Mouse (Mus musculus): ENCODE data around the gene Spsb3. TPM values are rescaled to one million over a fixed set of nuclear protein-coding genes. Genes with fewer than 3 reads are reported as not detected.
A peak's percentile ranks its signal among the peaks of the same experiment; 100 is the strongest.

The Spsb3 gene
- polyA plus RNA-seq, 1 experiment from 2014 or later = 34.8 TPM

- DNase-seq = no peak
- Histone ChIP-seq H3K9ac (no peak overlapping the region), H3K4me2 (no peak overlapping the region), H3K9me3 (ENCODE audit: low read depth, low read length) (no peaks in the 10 kb centered on the region), H3K36me3 (ENCODE audit: insufficient read depth) (no peaks in the 10 kb centered on the region), H3K4me1 (ENCODE audit: insufficient read depth) (no peaks in the 10 kb centered on the region), H3K27ac (ENCODE audit: low read depth) (no peak overlapping the region), H3K27me3 (ENCODE audit: insufficient read depth, low read length) (no peaks in the 10 kb centered on the region), H3K4me3 (ENCODE audit: low read depth, low read length) (no peak overlapping the region)
- WGBS = 39% methylated on average over 4 of the region's 4 CpGs
- no peak for ATAC-seq (ENCODE audit: insufficient read depth)
- no peak for TF ChIP-seq CTCF (IDR thresholded peaks at IDR 0.05; ENCODE audit: low read depth)
Observed at GRCm38 (mm10) chr17:24873695-24874404, 12.6 kb upstream of the Spsb3 start.

GRCm38 (mm10) chr17:24874405-24874745 lies 12.1 kb upstream of the Spsb3 start:
- WGBS = 31% methylated on average over 1 of the region's 1 CpGs
- no peak overlapping the region for H3K9ac ChIP-seq
- no peak overlapping the region for H3K27ac ChIP-seq (ENCODE audit: low read depth)
- H3K4me2 ChIP-seq = no peak overlapping the region
- no peak overlapping the region for H3K4me3 ChIP-seq (ENCODE audit: low read depth, low read length)
- DNase-seq (no peak), ATAC-seq (ENCODE audit: insufficient read depth) (no peak)
- TF ChIP-seq CTCF (IDR thresholded peaks at IDR 0.05; ENCODE audit: low read depth) = no peak
- H3K9me3 ChIP-seq (ENCODE audit: low read depth, low read length) = no peaks in the 10 kb centered on the region
- H3K27me3 ChIP-seq (ENCODE audit: insufficient read depth, low read length) = no peaks in the 10 kb centered on the region
- H3K36me3 ChIP-seq (ENCODE audit: insufficient read depth) = no peaks in the 10 kb centered on the region
- H3K4me1 ChIP-seq (ENCODE audit: insufficient read depth) = no peaks in the 10 kb centered on the region

GRCm38 (mm10) chr17:24874989-24875388 lies 11.5 kb upstream of the Spsb3 start:
- Histone ChIP-seq H3K4me2 (no peak overlapping the region), H3K4me1 (ENCODE audit: insufficient read depth) (no peaks in the 10 kb centered on the region), H3K36me3 (ENCODE audit: insufficient read depth) (no peaks in the 10 kb centered on the region), H3K27me3 (ENCODE audit: insufficient read depth, low read length) (no peaks in the 10 kb centered on the region), H3K9ac (no peak overlapping the region), H3K9me3 (ENCODE audit: low read depth, low read length) (no peaks in the 10 kb centered on the region), H3K4me3 (ENCODE audit: low read depth, low read length) (no peak overlapping the region), H3K27ac (ENCODE audit: low read depth) (no peak overlapping the region)
- ATAC-seq (ENCODE audit: insufficient read depth) (no peak), DNase-seq (no peak)
- 75% methylated on average over 8 of the region's 8 CpGs for WGBS
- TF ChIP-seq CTCF (IDR thresholded peaks at IDR 0.05; ENCODE audit: low read depth) = no peak

- Histone ChIP-seq H3K4me2 (no peak overlapping the region), H3K9me3 (ENCODE audit: low read depth, low read length) (no peaks in the 10 kb centered on the region), H3K27ac (ENCODE audit: low read depth) (peak overlapping the region; percentile 54), H3K9ac (peak overlapping the region; percentile 16), H3K4me3 (ENCODE audit: low read depth, low read length) (no peak overlapping the region), H3K27me3 (ENCODE audit: insufficient read depth, low read length) (no peaks in the 10 kb centered on the region), H3K4me1 (ENCODE audit: insufficient read depth) (no peaks in the 10 kb centered on the region), H3K36me3 (ENCODE audit: insufficient read depth) (0 out of 2 replicates have a peak, but pooled peaks cover 5% of the 10 kb centered on the region)
- no peak for ATAC-seq (ENCODE audit: insufficient read depth)
- WGBS = 43% methylated on average over 10 of the region's 10 CpGs
- no peak for DNase-seq
- TF ChIP-seq CTCF (IDR thresholded peaks at IDR 0.05; ENCODE audit: low read depth) = no peak
Observed at GRCm38 (mm10) chr17:24877336-24878116, 8.9 kb upstream of the Spsb3 start.

- H3K9me3 ChIP-seq (ENCODE audit: low read depth, low read length) = no peaks in the 10 kb centered on the region
- ATAC-seq (ENCODE audit: insufficient read depth) (0 out of 2 replicates have a peak, but pooled peaks have one; percentile 26), DNase-seq (no peak)
- H3K4me1 ChIP-seq (ENCODE audit: insufficient read depth) = no peaks in the 10 kb centered on the region
- H3K9ac ChIP-seq = no peak overlapping the region
- no peak for TF ChIP-seq CTCF (IDR thresholded peaks at IDR 0.05; ENCODE audit: low read depth)
- WGBS = 26% methylated on average over 5 of the region's 5 CpGs
- H3K36me3 ChIP-seq (ENCODE audit: insufficient read depth) = peaks cover 10% of the 10 kb centered on the region; the same call in 1 of the 2 replicates
- no peak overlapping the region for H3K4me2 ChIP-seq
- H3K4me3 ChIP-seq (ENCODE audit: low read depth, low read length) = no peak overlapping the region
- peak overlapping the region; percentile 54 for H3K27ac ChIP-seq (ENCODE audit: low read depth)
- H3K27me3 ChIP-seq (ENCODE audit: insufficient read depth, low read length) = no peaks in the 10 kb centered on the region
Observed at GRCm38 (mm10) chr17:24878117-24878397, 8.4 kb upstream of the Spsb3 start.

- Histone ChIP-seq H3K27ac (ENCODE audit: low read depth) (peak overlapping the region; percentile 54; the same call in 1 of the 2 replicates), H3K4me3 (ENCODE audit: low read depth, low read length) (no peak overlapping the region), H3K27me3 (ENCODE audit: insufficient read depth, low read length) (no peaks in the 10 kb centered on the region), H3K4me2 (no peak overlapping the region), H3K36me3 (ENCODE audit: insufficient read depth) (peaks cover 15% of the 10 kb centered on the region; the same call in 1 of the 2 replicates), H3K9ac (no peak overlapping the region), H3K4me1 (ENCODE audit: insufficient read depth) (no peaks in the 10 kb centered on the region), H3K9me3 (ENCODE audit: low read depth, low read length) (no peaks in the 10 kb centered on the region)
- TF ChIP-seq CTCF (IDR thresholded peaks at IDR 0.05; ENCODE audit: low read depth) = no peak
- 0 out of 2 replicates have a peak, but pooled peaks have one; percentile 19 for ATAC-seq (ENCODE audit: insufficient read depth)
- WGBS = 65% methylated on average over 8 of the region's 8 CpGs
- no peak for DNase-seq
Observed at GRCm38 (mm10) chr17:24878531-24878930, 7.9 kb upstream of the Spsb3 start.

- Histone ChIP-seq H3K9ac (no peak overlapping the region), H3K4me2 (no peak overlapping the region), H3K9me3 (ENCODE audit: low read depth, low read length) (no peaks in the 10 kb centered on the region), H3K36me3 (ENCODE audit: insufficient read depth) (peaks cover 17% of the 10 kb centered on the region; the same call in 1 of the 2 replicates), H3K27me3 (ENCODE audit: insufficient read depth, low read length) (no peaks in the 10 kb centered on the region), H3K4me1 (ENCODE audit: insufficient read depth) (0 out of 2 replicates have a peak, but pooled peaks cover 4% of the 10 kb centered on the region), H3K4me3 (ENCODE audit: low read depth, low read length) (no peak overlapping the region), H3K27ac (ENCODE audit: low read depth) (no peak overlapping the region)
- TF ChIP-seq CTCF (IDR thresholded peaks at IDR 0.05; ENCODE audit: low read depth) = peak; percentile 69
- DNase-seq (peak; percentile 50), ATAC-seq (ENCODE audit: insufficient read depth) (no peak)
- WGBS = 45% methylated on average over 7 of the region's 7 CpGs
Observed at GRCm38 (mm10) chr17:24881738-24882440, 4.6 kb upstream of the Spsb3 start.
